Mouse (Mus musculus): ENCODE results near the gene Tmem220. TPM values are rescaled to one million over a fixed set of nuclear protein-coding genes. Genes with fewer than 3 reads are reported as not detected.

Tmem220 gene
- polyA plus RNA-seq, 1 experiment from 2014 or later: 1.2 TPM

Other genes starting within 250 kb of the Tmem220 start
- 0.85 and 0.98 TPM in 2 replicates for gene Pirt, start 113.2 kb upstream of the Tmem220 start, polyA plus RNA-seq (2016; fragmentation: Nextera tagmentation; extraction: Ambion mirVana)
- not detected in 2 replicates for gene Tmem238l, start 68.5 kb upstream of the Tmem220 start, polyA plus RNA-seq (2016; fragmentation: Nextera tagmentation; extraction: Ambion mirVana)
- 34.8 and 37.5 TPM in 2 replicates for gene Adprm, start 27.4 kb downstream of the Tmem220 start, polyA plus RNA-seq (2016; fragmentation: Nextera tagmentation; extraction: Ambion mirVana)
- 17.5 and 19.8 TPM in 2 replicates for gene Sco1, start 27.5 kb downstream of the Tmem220 start, polyA plus RNA-seq (2016; fragmentation: Nextera tagmentation; extraction: Ambion mirVana)
- 0.71 and 0.75 TPM in 2 replicates for gene Myh3, start 53.1 kb downstream of the Tmem220 start, polyA plus RNA-seq (2016; fragmentation: Nextera tagmentation; extraction: Ambion mirVana)
- gene Myh2, start 145.9 kb downstream of the Tmem220 start, polyA plus RNA-seq (2016; fragmentation: Nextera tagmentation; extraction: Ambion mirVana): 0.09 and 0.14 TPM in 2 replicates
- 0.04 TPM in 1 of 2 replicates, not detected in the other for gene Myh1, start 174.9 kb downstream of the Tmem220 start, polyA plus RNA-seq (2016; fragmentation: Nextera tagmentation; extraction: Ambion mirVana)
- gene Myh4, start 212.9 kb downstream of the Tmem220 start, polyA plus RNA-seq (2016; fragmentation: Nextera tagmentation; extraction: Ambion mirVana): 0.03 TPM in 1 of 2 replicates, not detected in the other

Measured in midbrain, embryonic 12.5 days (tissue).